Mouse (Mus musculus) stomach, embryonic 16.5 days (tissue): ENCODE measurements around the gene Ywhag. TPM values are rescaled to one million over a fixed set of nuclear protein-coding genes. Genes with fewer than 3 reads are reported as not detected.

ENCODE experiments used
- ATAC-seq: fragments of 200-750 bp; cut with Nextera tagmentation; 2 replicates; pipeline ENCODE4 v1.8.0; 2017; ENCODE audit warnings: moderate number of reproducible peaks, moderate TSS enrichment; ENCODE audit not compliant: insufficient read depth, low FRiP score
- H3K27ac ChIP-seq: fragments of 300-500 bp; sonication (generic); 2 replicates; pipeline ENCODE4 v1.5.1; 2014; ENCODE audit warnings: low read length
- H3K27me3 ChIP-seq: fragments of 300-500 bp; sonication (generic); 2 replicates; pipeline ENCODE4 v1.6.1; 2014; ENCODE audit warnings: low read length, control low read depth, mixed read lengths; ENCODE audit not compliant: control insufficient read depth, insufficient read depth
- H3K36me3 ChIP-seq: fragments of 300-500 bp; sonication (generic); 2 replicates; pipeline ENCODE4 v1.6.1; 2014; ENCODE audit warnings: low read length; ENCODE audit not compliant: control insufficient read depth, insufficient read depth
- H3K4me1 ChIP-seq: fragments of 300-500 bp; sonication (generic); 2 replicates; pipeline ENCODE4 v1.6.1; 2014; ENCODE audit warnings: low read length, control low read depth, mixed read lengths; ENCODE audit not compliant: control insufficient read depth, insufficient read depth
- H3K4me2 ChIP-seq: fragments of 300-500 bp; sonication (generic); 2 replicates; pipeline ENCODE4 v1.6.1; 2014; ENCODE audit warnings: low read depth, low read length, mixed read lengths
- H3K4me3 ChIP-seq: fragments of 300-500 bp; sonication (generic); replicated peaks from 2 replicates; pipeline ENCODE4 v1.5.1; 2014; ENCODE audit warnings: mild to moderate bottlenecking, low read length
- H3K9ac ChIP-seq: fragments of 300-500 bp; sonication (generic); 2 replicates; pipeline ENCODE4 v1.6.1; 2014; ENCODE audit warnings: low read length
- H3K9me3 ChIP-seq: fragments of 300-500 bp; sonication (generic); replicated peaks from 2 replicates; pipeline ENCODE4 v1.6.1; 2016; ENCODE audit warnings: low read length, control low read depth; ENCODE audit not compliant: control insufficient read depth
- WGBS: fragments of 180-500 bp; shearing (Covaris S2); extraction: QIAGEN DNeasy Blood & Tissue Kit; methylation state at CpG from one replicate; pipeline ENCODE4 v1.1.7; 2014; 5-methylcytosine and 5-hydroxymethylcytosine counted together
- polyA plus RNA-seq: library from polyadenylated mRNA; unstranded; fragments of >200 nt; fragmentation: Nextera tagmentation; extraction: Ambion mirVana; gene quantifications from 2 replicates; pipeline ENCODE4 v1.2.1, GENCODE M21; 2015

Gene Ywhag
- polyA plus RNA-seq, 1 experiment from 2014 or later: 195 TPM

DNA sequence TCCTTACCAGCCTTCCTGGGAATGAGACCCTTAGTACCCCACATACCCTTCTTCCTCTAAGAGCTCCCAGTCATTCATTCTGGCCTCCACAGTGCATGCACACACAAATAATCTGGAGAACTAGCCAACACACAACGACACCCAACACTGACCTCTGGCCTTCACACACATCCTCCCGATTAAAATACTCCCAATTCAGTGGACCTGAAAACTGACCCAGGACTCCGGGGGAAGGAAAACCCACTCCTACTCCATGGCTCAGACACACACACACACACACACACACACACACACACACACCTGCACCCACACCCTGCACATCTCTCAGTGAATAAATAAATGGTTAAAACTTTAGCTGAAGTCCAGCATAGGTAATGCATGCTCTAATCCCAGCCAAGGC lies 14.5 kb downstream of the Ywhag start:
- Histone ChIP-seq H3K27me3 (no peaks in the 10 kb centered on the region), H3K36me3 (peaks cover 23% of the 10 kb centered on the region), H3K4me2 (no peak overlapping the region), H3K9ac (no peak overlapping the region), H3K4me3 (no peak overlapping the region), H3K27ac (no peak overlapping the region), H3K4me1 (no peaks in the 10 kb centered on the region), H3K9me3 (no peaks in the 10 kb centered on the region)
- WGBS: 87% methylated on average over 3 of the region's 3 CpGs
- no peak for ATAC-seq

DNA sequence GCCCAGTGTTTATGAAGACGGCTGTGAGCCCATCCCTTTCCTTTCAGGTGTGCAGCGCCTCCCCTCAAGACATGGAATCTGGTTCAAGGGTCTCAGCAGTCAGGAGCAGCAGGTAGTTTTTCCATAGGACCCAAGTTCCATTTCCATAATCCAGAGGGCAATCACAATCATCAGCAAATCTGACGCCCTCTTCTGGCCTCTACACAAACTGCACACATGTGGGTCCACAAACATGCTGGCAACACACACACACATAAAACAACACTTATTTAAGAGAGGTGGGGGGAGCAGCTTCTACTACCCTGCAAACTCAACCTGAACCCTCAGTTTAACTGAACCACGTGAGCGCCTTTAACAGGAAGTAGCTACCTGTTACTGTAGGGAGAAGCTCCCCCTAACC lies 15.8 kb downstream of the Ywhag start:
- Histone ChIP-seq H3K27ac (no peak overlapping the region), H3K27me3 (no peaks in the 10 kb centered on the region), H3K4me1 (no peaks in the 10 kb centered on the region), H3K9ac (no peak overlapping the region), H3K4me3 (no peak overlapping the region), H3K9me3 (no peaks in the 10 kb centered on the region), H3K4me2 (no peak overlapping the region), H3K36me3 (peaks cover 23% of the 10 kb centered on the region)
- ATAC-seq: no peak
- 91% methylated on average over 5 of the region's 5 CpGs for WGBS

DNA sequence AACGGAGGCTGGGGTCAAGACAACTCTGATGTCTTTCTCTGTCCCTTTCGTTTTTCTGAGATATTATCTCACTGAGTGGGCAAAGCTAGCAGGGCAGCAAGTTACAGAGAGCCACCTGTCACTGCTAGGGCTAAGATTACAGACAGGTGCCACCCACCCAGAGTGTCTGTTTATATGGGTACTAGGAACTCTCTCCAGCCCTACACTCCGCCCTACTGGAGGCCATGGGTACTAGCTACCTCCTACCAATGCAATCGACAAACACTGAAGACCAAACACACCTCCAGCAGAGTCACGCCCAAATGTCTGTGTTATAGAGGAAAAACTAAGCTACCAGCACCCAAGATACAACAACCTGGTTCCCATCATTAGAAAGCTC lies 16.4 kb downstream of the Ywhag start:
- WGBS: 89% methylated on average over 5 of the region's 5 CpGs

DNA sequence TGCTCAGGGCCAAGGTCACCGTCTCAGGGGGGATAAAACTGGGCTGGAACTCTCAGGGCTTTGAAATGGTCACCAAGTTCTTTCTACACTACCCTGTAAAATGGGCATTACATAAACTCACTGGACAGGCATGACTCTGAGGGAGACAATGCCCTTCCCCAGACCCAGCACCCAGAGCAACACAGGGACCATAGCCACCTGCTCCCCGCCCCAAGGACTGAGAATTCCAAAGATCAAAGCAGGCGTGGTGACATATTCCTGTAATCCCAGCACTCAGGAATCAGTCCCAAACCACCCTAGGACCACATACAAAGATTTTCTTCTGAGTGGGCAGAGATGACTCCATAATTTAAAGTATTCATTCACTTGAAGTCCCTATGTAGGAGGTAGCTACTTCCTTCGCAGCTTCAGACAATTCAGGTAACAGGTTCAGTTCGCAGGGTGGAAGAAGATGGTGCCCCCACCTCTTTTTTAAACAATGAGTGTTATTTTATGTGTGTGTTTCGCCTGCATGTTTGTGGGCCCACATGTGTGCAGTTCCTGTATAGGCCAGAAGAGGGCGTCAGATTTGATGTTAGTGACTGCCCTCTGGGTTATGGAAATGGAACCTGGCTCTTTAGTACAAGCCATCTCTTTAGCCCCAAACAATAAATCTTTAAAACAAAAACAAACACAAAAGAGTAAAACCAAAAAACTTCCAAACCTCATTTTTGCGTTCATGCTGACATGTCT lies 16.9 kb downstream of the Ywhag start:
- Histone ChIP-seq H3K9me3 (no peaks in the 10 kb centered on the region), H3K36me3 (peaks cover 19% of the 10 kb centered on the region), H3K4me1 (peaks cover 5% of the 10 kb centered on the region; the same call in 1 of the 2 replicates), H3K4me3 (no peak overlapping the region), H3K4me2 (no peak overlapping the region), H3K27ac (no peak overlapping the region), H3K27me3 (no peaks in the 10 kb centered on the region), H3K9ac (no peak overlapping the region)
- ATAC-seq: no peak
- WGBS: 92% methylated on average over 8 of the region's 8 CpGs

More for the DNA sequence above, 16.4 kb downstream of the Ywhag start:
- no peaks in the 10 kb centered on the region for H3K27me3 ChIP-seq
- H3K4me2 ChIP-seq: no peak overlapping the region
- H3K9ac ChIP-seq: no peak overlapping the region
- H3K4me3 ChIP-seq: no peak overlapping the region
- H3K4me1 ChIP-seq: peaks cover 5% of the 10 kb centered on the region; the same call in 1 of the 2 replicates
- no peak overlapping the region for H3K27ac ChIP-seq
- ATAC-seq: no peak
- H3K9me3 ChIP-seq: no peaks in the 10 kb centered on the region
- H3K36me3 ChIP-seq: peaks cover 23% of the 10 kb centered on the region

DNA sequence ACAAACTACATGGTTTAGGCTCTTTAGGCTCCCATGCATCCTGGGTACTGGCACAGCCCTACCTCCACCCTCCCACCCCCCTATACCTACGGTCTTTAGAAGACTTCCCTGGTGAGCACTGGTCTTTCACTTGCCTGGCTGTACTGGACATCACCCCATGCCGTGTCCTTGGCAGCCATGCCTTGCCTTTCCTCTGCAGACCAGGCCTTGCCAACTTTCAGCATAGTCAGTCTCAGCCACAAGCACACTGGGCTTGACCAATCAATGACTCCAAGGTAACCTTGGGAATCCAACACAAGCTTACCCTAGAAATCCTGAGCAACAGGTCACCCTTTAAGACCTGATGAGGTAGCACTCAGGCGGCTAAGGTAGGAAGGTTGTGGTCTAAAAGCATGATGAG lies 17.8 kb downstream of the Ywhag start:
- H3K4me1 ChIP-seq: peaks cover 5% of the 10 kb centered on the region; the same call in 1 of the 2 replicates
- H3K9me3 ChIP-seq: no peaks in the 10 kb centered on the region
- H3K36me3 ChIP-seq: peaks cover 14% of the 10 kb centered on the region; the same call in 1 of the 2 replicates
- no peak for ATAC-seq
- H3K27me3 ChIP-seq: no peaks in the 10 kb centered on the region
- no peak overlapping the region for H3K4me3 ChIP-seq
- H3K4me2 ChIP-seq: no peak overlapping the region
- WGBS: 94% methylated on average over 3 of the region's 3 CpGs
- H3K9ac ChIP-seq: no peak overlapping the region
- H3K27ac ChIP-seq: no peak overlapping the region

DNA sequence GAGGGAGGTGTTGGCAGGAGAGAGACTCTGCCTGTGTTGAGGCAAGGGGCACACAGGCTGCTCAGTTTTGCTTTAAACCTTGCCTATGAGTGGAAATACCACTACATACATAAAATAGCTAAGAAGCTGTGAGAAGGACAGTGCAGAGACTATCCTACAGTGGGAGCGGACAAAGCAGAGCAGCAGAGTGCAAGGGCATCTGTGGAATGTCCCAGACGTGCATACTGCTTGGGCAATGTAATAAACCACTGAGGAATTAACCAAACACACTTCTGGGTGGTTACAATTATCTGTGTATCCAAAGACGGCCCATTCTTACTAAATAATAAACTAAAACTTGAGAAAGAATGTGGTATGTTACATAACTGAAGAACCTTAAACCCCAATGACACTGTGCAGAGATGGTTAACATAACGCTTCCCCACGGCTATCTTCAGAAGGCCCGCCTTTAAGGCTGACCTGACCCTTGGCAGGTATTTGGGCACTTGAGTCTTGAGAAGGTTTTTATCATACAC lies 18.3 kb downstream of the Ywhag start:
- no peaks in the 10 kb centered on the region for H3K27me3 ChIP-seq
- H3K27ac ChIP-seq: no peak overlapping the region
- no peak overlapping the region for H3K9ac ChIP-seq
- H3K9me3 ChIP-seq: no peaks in the 10 kb centered on the region
- no peak overlapping the region for H3K4me2 ChIP-seq
- WGBS: 75% methylated on average over 6 of the region's 6 CpGs
- peaks cover 5% of the 10 kb centered on the region; the same call in 1 of the 2 replicates for H3K4me1 ChIP-seq
- no peak overlapping the region for H3K4me3 ChIP-seq
- H3K36me3 ChIP-seq: peaks cover 15% of the 10 kb centered on the region
- ATAC-seq: no peak

DNA sequence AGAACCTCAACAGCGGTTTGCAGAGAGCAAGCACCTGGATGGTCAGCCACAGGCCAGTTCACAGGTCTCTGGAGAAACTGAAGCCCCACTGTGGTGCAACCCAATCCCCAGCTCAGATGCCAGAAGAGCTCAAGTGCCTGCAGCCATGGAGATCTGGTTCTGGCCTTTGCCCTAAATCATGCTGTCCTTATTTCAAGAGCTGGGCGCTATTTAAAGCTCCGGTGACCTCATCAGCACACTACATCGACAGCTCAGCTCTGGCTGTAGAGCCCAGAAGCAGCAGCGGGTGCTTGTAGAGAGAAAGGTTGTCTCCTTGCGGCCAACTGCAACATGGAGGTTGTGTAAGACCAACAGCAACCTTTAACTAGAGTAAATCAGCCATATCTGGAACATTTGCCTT lies 20.3 kb downstream of the Ywhag start:
- Histone ChIP-seq H3K36me3 (peaks cover 16% of the 10 kb centered on the region), H3K9ac (no peak overlapping the region), H3K27ac (no peak overlapping the region), H3K4me3 (no peak overlapping the region), H3K4me1 (peaks cover 5% of the 10 kb centered on the region; the same call in 1 of the 2 replicates), H3K9me3 (no peaks in the 10 kb centered on the region), H3K4me2 (no peak overlapping the region), H3K27me3 (no peaks in the 10 kb centered on the region)
- ATAC-seq: no peak
- WGBS: 78% methylated on average over 6 of the region's 6 CpGs

DNA sequence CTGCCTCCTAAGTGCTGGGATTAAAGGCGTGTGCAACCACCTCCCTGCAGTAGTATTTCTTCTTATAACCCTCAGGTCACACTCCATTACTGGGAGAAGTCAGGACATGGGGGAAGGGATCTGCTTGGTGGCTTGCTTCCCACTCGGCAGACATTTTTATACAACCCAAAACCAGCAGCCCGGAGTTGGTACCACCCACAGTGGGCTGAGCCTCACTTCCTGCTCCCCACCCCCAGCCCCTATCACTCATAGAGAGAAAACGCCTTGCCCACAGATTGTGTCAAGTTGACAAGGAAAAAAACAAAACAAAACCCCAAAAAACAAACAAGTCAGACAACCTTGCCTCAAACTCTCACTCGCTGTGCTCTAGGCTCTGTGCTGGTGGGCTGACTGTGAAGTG lies 21.2 kb downstream of the Ywhag start:
- H3K27ac ChIP-seq: no peak overlapping the region
- peaks cover 16% of the 10 kb centered on the region for H3K36me3 ChIP-seq
- H3K4me2 ChIP-seq: no peak overlapping the region
- WGBS: 67% methylated on average over 5 of the region's 5 CpGs
- peaks cover 5% of the 10 kb centered on the region; the same call in 1 of the 2 replicates for H3K4me1 ChIP-seq
- no peak for ATAC-seq
- no peaks in the 10 kb centered on the region for H3K27me3 ChIP-seq
- no peak overlapping the region for H3K9ac ChIP-seq
- H3K4me3 ChIP-seq: no peak overlapping the region
- no peaks in the 10 kb centered on the region for H3K9me3 ChIP-seq

DNA sequence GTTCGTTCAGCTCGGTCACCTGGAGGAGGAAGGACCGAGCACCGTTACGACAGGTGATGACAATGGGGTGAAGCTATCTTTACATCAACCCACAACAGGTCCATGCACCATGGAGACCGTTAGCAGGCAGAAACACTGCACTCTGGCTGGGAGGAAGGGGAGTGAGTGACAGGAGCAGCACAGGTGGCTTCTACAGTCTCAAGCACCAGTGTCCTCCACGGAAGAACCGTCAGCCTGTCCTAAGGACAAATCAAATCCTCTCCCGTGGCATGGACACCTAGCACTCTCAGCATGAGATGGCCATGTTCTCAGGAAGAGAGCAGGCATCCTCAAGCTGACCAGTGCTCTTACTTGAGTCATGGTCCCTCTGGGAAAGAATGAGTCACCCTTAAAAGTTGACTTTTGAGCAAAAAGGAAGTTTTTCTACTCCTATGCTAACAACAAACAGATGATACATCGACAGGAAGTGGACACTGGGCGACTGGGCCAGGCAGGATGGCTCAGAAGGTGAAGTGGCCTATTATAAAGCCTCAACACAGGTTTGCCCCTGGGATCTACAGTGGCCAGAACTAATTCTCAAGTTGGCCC lies 22.7 kb downstream of the Ywhag start:
- no peaks in the 10 kb centered on the region for H3K27me3 ChIP-seq
- no peak overlapping the region for H3K4me3 ChIP-seq
- no peak overlapping the region for H3K27ac ChIP-seq
- H3K9me3 ChIP-seq: no peaks in the 10 kb centered on the region
- H3K36me3 ChIP-seq: peaks cover 8% of the 10 kb centered on the region
- peaks cover 5% of the 10 kb centered on the region; the same call in 1 of the 2 replicates for H3K4me1 ChIP-seq
- 83% methylated on average over 11 of the region's 11 CpGs for WGBS
- no peak for ATAC-seq
- no peak overlapping the region for H3K9ac ChIP-seq
- no peak overlapping the region for H3K4me2 ChIP-seq
